Mouse (Mus musculus): ENCODE measurements around the gene Vps13d.

GRCm38 (mm10) chr4:145210564-145210963 lies 15.8 kb upstream of the Vps13d start:
- TF ChIP-seq CTCF (IDR thresholded peaks at IDR 0.05; ENCODE audit: insufficient read depth, low read depth, low read length): no peak
- no peak for TF ChIP-seq POLR2A (IDR thresholded peaks at IDR 0.05; ENCODE audit: insufficient read depth, low read depth, low read length)
